Mouse (Mus musculus) Muller cell, postnatal 12 days (primary cell): Measurements from ENCODE around the gene Zfp526.

Experiments
- DNase-seq: peaks from one replicate; pipeline ENCODE4 v3.0.0-alpha.2; 2015; ENCODE audit errors: inconsistent ontology term

Gene Zfp526

GRCm38 (mm10) chr7:25221102-25221883 lies at the start of gene Zfp526:
Gene Zfp526 (plus strand): TSS chr7:25221425.
- peak; percentile 99 for DNase-seq

GRCm38 (mm10) chr7:25172669-25173068 lies 48.6 kb upstream of the Zfp526 start:
- no peak for DNase-seq

GRCm38 (mm10) chr7:25174343-25174742 lies 46.9 kb upstream of the Zfp526 start:
- no peak for DNase-seq

GRCm38 (mm10) chr7:25178317-25178716 lies 42.9 kb upstream of the Zfp526 start:
- DNase-seq = no peak

- no peak for DNase-seq
Measured at GRCm38 (mm10) chr7:25178787-25179605, 42.2 kb upstream of the Zfp526 start.

GRCm38 (mm10) chr7:25179606-25180161 lies 41.5 kb upstream of the Zfp526 start, which contains the start of gene Pou2f2:
Gene Pou2f2 (minus strand): TSS chr7:25179726.
- DNase-seq = peak; percentile 79

GRCm38 (mm10) chr7:25180512-25180911 lies 40.7 kb upstream of the Zfp526 start:
- DNase-seq = no peak

GRCm38 (mm10) chr7:25181331-25181790 lies 39.9 kb upstream of the Zfp526 start:
- DNase-seq = peak; percentile 33

GRCm38 (mm10) chr7:25181814-25182213 lies 39.4 kb upstream of the Zfp526 start:
- DNase-seq = no peak

- DNase-seq = no peak
Measured at GRCm38 (mm10) chr7:25184091-25184490, 37.1 kb upstream of the Zfp526 start.

- peak; percentile 77 for DNase-seq
Measured at GRCm38 (mm10) chr7:25187662-25188650, 33.3 kb upstream of the Zfp526 start.

GRCm38 (mm10) chr7:25190806-25191205 lies 30.4 kb upstream of the Zfp526 start:
- no peak for DNase-seq

GRCm38 (mm10) chr7:25192110-25192509 lies 29.1 kb upstream of the Zfp526 start:
- DNase-seq = no peak

- DNase-seq = no peak
Measured at GRCm38 (mm10) chr7:25195148-25195547, 26.1 kb upstream of the Zfp526 start.

- DNase-seq = no peak
Measured at GRCm38 (mm10) chr7:25196107-25196506, 25.1 kb upstream of the Zfp526 start.

- peak; percentile 81 for DNase-seq
Measured at GRCm38 (mm10) chr7:25197384-25198018, 23.7 kb upstream of the Zfp526 start.

GRCm38 (mm10) chr7:25203624-25204023 lies 17.6 kb upstream of the Zfp526 start:
- no peak for DNase-seq

- DNase-seq = no peak
Measured at GRCm38 (mm10) chr7:25205355-25206093, 15.7 kb upstream of the Zfp526 start.

GRCm38 (mm10) chr7:25206094-25206830 lies 15.0 kb upstream of the Zfp526 start:
- DNase-seq = no peak
